13 mouse cellular contexts compared by ENCODE assay signal in the genomic region with DNA sequence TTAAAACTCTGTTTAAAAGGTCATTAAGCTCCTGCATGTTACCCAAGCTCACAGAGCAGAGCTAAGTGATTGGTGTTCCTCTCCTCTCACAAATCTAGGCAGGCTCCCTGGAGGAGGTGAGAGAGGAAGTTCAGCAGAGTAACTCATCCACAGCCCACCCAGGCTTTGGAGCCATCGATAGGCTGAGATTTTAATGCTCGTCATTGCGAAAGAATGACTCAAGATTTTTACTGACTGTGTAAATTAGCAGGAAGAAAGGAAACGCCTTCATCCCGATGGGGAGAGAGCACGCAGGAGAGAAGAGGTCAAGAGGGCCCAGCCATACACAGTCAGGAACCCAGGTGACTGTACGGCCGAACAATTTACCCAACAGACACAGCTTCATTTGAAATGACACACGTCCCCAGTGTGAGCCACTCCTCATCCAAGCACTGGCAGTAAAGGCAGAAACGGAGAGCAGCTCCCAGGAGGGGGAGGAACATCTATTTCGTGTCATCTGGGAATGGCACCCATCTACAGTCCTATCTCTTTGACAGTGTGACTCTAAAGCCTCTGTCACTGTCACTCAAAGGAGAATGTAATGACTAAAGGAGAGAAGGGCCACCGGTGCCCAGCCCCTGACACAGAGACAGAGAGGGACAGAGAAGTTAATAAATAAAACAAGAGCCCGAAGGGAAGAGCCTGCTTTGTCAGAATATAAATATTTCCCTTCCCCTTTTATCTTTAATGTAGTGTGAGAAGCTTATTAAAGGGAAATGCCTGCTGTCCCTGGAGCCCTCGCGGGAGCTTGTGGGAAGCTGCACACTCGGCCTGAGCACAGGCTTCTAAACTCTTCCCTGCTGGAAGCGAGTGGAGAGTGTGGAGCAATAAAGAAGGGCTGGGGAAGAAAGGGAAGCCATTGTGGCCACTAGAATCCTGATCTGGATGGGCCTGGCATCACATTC. TPM values are rescaled to one million over a fixed set of nuclear protein-coding genes. Genes with fewer than 3 reads are reported as not detected.
DNase-seq lines count a peak whose midpoint lies in the region; ATAC-seq and TF ChIP-seq lines count a peak whose summit lies in the region.
"Had no signal": no experiment of that assay in that cellular context is flagged by ENCODE, and none has a peak within 500 bp of the region (broad histone marks: within the 10 kb centered on the region; RNA-seq: fewer than 3 reads in every experiment).

No protein-coding gene starts in this region.

- TF ChIP-seq CTCF in intestine, postnatal 0 days (IDR thresholded peaks at IDR 0.05; ENCODE audit: low read depth): no peak

- H3K4me2 ChIP-seq in intestine, embryonic 14.5 days (ENCODE audit: low read length): no peak overlapping the region
- no peak overlapping the region for H3K4me2 ChIP-seq in intestine, postnatal 0 days (replicated peaks; ENCODE audit: low read depth)
- H3K4me2 ChIP-seq in hindbrain, embryonic 13.5 days: no peak overlapping the region
- H3K4me2 ChIP-seq in midbrain, embryonic 14.5 days (ENCODE audit: low read length): no peak overlapping the region

- 35% methylated on average over 17 of the region's 17 CpGs for WGBS in intestine, embryonic 14.5 days
- WGBS in intestine, postnatal 0 days: 38% methylated on average over 17 of the region's 17 CpGs
- WGBS in hindbrain, embryonic 13.5 days: 29% methylated on average over 17 of the region's 17 CpGs
- 23% methylated on average over 17 of the region's 17 CpGs for WGBS in midbrain, embryonic 14.5 days

- no peak overlapping the region for H3K4me3 ChIP-seq in intestine, embryonic 14.5 days (ENCODE audit: low read depth, low read length)
- H3K4me3 ChIP-seq in intestine, postnatal 0 days (ENCODE audit: low read depth, low read length): no peak overlapping the region
- H3K4me3 ChIP-seq in hindbrain, embryonic 13.5 days: no peak overlapping the region
- H3K4me3 ChIP-seq in midbrain, embryonic 14.5 days (replicated peaks; ENCODE audit: low read depth, low read length): no peak overlapping the region
- H3K4me3 ChIP-seq: erythroblast, embryonic 14.5 days; heart, adult 2 months had no signal

- H3K4me1 ChIP-seq in intestine, embryonic 14.5 days (replicated peaks; ENCODE audit: control insufficient read depth, insufficient read depth, low read length): peaks cover 8% of the 10 kb centered on the region; the same call in 1 of the 2 replicates
- no peaks in the 10 kb centered on the region for H3K4me1 ChIP-seq in intestine, postnatal 0 days (replicated peaks; ENCODE audit: control insufficient read depth, insufficient read depth, low read length)
- H3K4me1 ChIP-seq in hindbrain, embryonic 13.5 days (replicated peaks): peaks cover 28% of the 10 kb centered on the region
- H3K4me1 ChIP-seq in midbrain, embryonic 14.5 days (ENCODE audit: control insufficient read depth, insufficient read depth, low read length): peaks cover 14% of the 10 kb centered on the region; the same call in 1 of the 2 replicates

- H3K27me3 ChIP-seq in intestine, embryonic 14.5 days (replicated peaks; ENCODE audit: control insufficient read depth, insufficient read depth, low read length): no peaks in the 10 kb centered on the region
- no peaks in the 10 kb centered on the region for H3K27me3 ChIP-seq in intestine, postnatal 0 days (replicated peaks; ENCODE audit: control insufficient read depth, insufficient read depth, low read length)
- no peaks in the 10 kb centered on the region for H3K27me3 ChIP-seq in hindbrain, embryonic 13.5 days
- H3K27me3 ChIP-seq in midbrain, embryonic 14.5 days (ENCODE audit: control insufficient read depth, insufficient read depth, low read length): no peaks in the 10 kb centered on the region

- H3K9me3 ChIP-seq in intestine, embryonic 14.5 days (ENCODE audit: control insufficient read depth, low read length): no peaks in the 10 kb centered on the region
- H3K9me3 ChIP-seq in intestine, postnatal 0 days (ENCODE audit: control insufficient read depth): no peaks in the 10 kb centered on the region
- no peaks in the 10 kb centered on the region for H3K9me3 ChIP-seq in hindbrain, embryonic 13.5 days
- H3K9me3 ChIP-seq in midbrain, embryonic 14.5 days (ENCODE audit: control insufficient read depth, low read length): no peaks in the 10 kb centered on the region

- no peak for ATAC-seq in intestine, embryonic 14.5 days (replicated peaks; ENCODE audit: low FRiP score, low TSS enrichment, low read depth)
- ATAC-seq in intestine, postnatal 0 days: no peak
- ATAC-seq in hindbrain, embryonic 13.5 days (ENCODE audit: low FRiP score): peak; percentile 61
- peak; percentile 81 for ATAC-seq in midbrain, embryonic 14.5 days (ENCODE audit: low FRiP score, low TSS enrichment)

- DNase-seq in intestine, embryonic 14.5 days (ENCODE audit: low spot score): no peak
- peak; percentile 11 for DNase-seq in R1 (ENCODE audit: low read depth, low spot score)
- DNase-seq in midbrain, embryonic 14.5 days: peak; percentile 79
- no peak for DNase-seq in right cerebral cortex, adult 18-20 months
- DNase-seq in c-Kit-positive CD71-positive TER-119-positive erythroid progenitor cells, embryonic 14.5 days (ENCODE audit: low spot score): no peak
- no peak for DNase-seq in adrenal gland, adult 2 months
- DNase-seq: cerebellum, adult 11-12 months; heart, adult 2 months; kidney, adult 8-10 months; left cerebral cortex, postnatal 4 days had no signal

- H3K27ac ChIP-seq in intestine, embryonic 14.5 days (ENCODE audit: low read depth): 0 out of 2 replicates have a peak overlapping the region, but pooled peaks have one; percentile 39
- H3K27ac ChIP-seq in intestine, postnatal 0 days (ENCODE audit: low read depth, low read length): no peak overlapping the region
- H3K27ac ChIP-seq in hindbrain, embryonic 13.5 days: peak overlapping the region; percentile 73
- H3K27ac ChIP-seq in midbrain, embryonic 14.5 days (replicated peaks; ENCODE audit: low read depth, low read length): peak overlapping the region; percentile 77
- H3K27ac ChIP-seq: heart, adult 2 months had no signal

- no peaks in the 10 kb centered on the region for H3K36me3 ChIP-seq in intestine, embryonic 14.5 days (ENCODE audit: control insufficient read depth, insufficient read depth, low read length)
- H3K36me3 ChIP-seq in intestine, postnatal 0 days (ENCODE audit: control insufficient read depth, insufficient read depth): no peaks in the 10 kb centered on the region
- no peaks in the 10 kb centered on the region for H3K36me3 ChIP-seq in hindbrain, embryonic 13.5 days
- no peaks in the 10 kb centered on the region for H3K36me3 ChIP-seq in midbrain, embryonic 14.5 days (ENCODE audit: control insufficient read depth, insufficient read depth, low read length)

- H3K9ac ChIP-seq in intestine, embryonic 14.5 days (ENCODE audit: low read length): no peak overlapping the region
- no peak overlapping the region for H3K9ac ChIP-seq in intestine, postnatal 0 days (ENCODE audit: low read depth, low read length)
- peak overlapping the region; percentile 58 for H3K9ac ChIP-seq in hindbrain, embryonic 13.5 days
- H3K9ac ChIP-seq in midbrain, embryonic 14.5 days (replicated peaks; ENCODE audit: low read length): no peak overlapping the region

RNA-seq across cellular contexts. Expression of gene Fzd7, which starts 17.3 kb away (rescaled TPM):
- 10.8 and 11.5 TPM in 2 replicates for polyA plus RNA-seq in intestine, embryonic 14.5 days (2014; fragmentation: Nextera tagmentation; extraction: Ambion mirVana)
- polyA plus RNA-seq in intestine, postnatal 0 days (2015; fragmentation: Nextera tagmentation; extraction: Ambion mirVana): 2.6 and 3.0 TPM in 2 replicates
- 3.3 and 3.6 TPM in 2 replicates for polyA plus RNA-seq in hindbrain, embryonic 13.5 days (2015; fragmentation: Nextera tagmentation; extraction: Ambion mirVana)
- 4.2 TPM in 2 replicates for polyA plus RNA-seq in midbrain, embryonic 14.5 days (2014; fragmentation: Nextera tagmentation; extraction: Ambion mirVana)
- total RNA-seq in adrenal gland, adult 2 months (2021): 10 to 100 TPM in 1 of 2 experiments, 1 to 10 TPM in 1; 9.9 to 16.7 TPM
- 20.1 and 22.0 TPM in 2 replicates for polyA plus RNA-seq in adrenal gland, adult 2 months (2012; rRNA removed)

RNA-seq across cellular contexts. Expression of gene Gm973, which starts 51.1 kb away (rescaled TPM):
- polyA plus RNA-seq in intestine, embryonic 14.5 days (2014; fragmentation: Nextera tagmentation; extraction: Ambion mirVana): 0.42 and 0.46 TPM in 2 replicates
- 0.33 and 0.72 TPM in 2 replicates for polyA plus RNA-seq in intestine, postnatal 0 days (2015; fragmentation: Nextera tagmentation; extraction: Ambion mirVana)
- 7.9 and 8.6 TPM in 2 replicates for polyA plus RNA-seq in hindbrain, embryonic 13.5 days (2015; fragmentation: Nextera tagmentation; extraction: Ambion mirVana)
- 7.9 and 10.3 TPM in 2 replicates for polyA plus RNA-seq in midbrain, embryonic 14.5 days (2014; fragmentation: Nextera tagmentation; extraction: Ambion mirVana)
- 10 to 100 TPM in 1 of 2 experiments, 1 to 10 TPM in 1; 1.4 to 40.9 TPM for total RNA-seq in adrenal gland, adult 2 months (2021)
- 0.46 and 0.83 TPM in 2 replicates for polyA plus RNA-seq in adrenal gland, adult 2 months (2012; rRNA removed)
- polyA plus RNA-seq: erythroblast, embryonic 14.5 days had no signal

Comparison
In these comparisons a context has a peak if more than half of its experiments do, and no peak if none do; other contexts are left out.
1. ATAC-seq: peak in hindbrain, embryonic 13.5 days (single experiment) and midbrain, embryonic 14.5 days (single experiment); none in intestine, embryonic 14.5 days (single experiment) and intestine, postnatal 0 days (single experiment).
2. DNase-seq: peak in R1 (single experiment) and midbrain, embryonic 14.5 days (single experiment); none in intestine, embryonic 14.5 days (single experiment), right cerebral cortex, adult 18-20 months (single experiment), c-Kit-positive CD71-positive TER-119-positive erythroid progenitor cells, embryonic 14.5 days (single experiment) and adrenal gland, adult 2 months (single experiment).